Mouse (Mus musculus): ENCODE data around the gene Cfap61. TPM values are rescaled to one million over a fixed set of nuclear protein-coding genes. Genes with fewer than 3 reads are reported as not detected.
"Not testable (repeated sequence)": the region's sequence is repeated elsewhere in the genome, so short reads cannot be mapped to it uniquely, and the experiment has no call there.

The Cfap61 gene
- total RNA-seq, 2 experiments from 2014 or later = 3.5 to 3.6 TPM

GRCm38 (mm10) chr2:145903061-145903901, 31.3 kb upstream of the Cfap61 start:
- intact Hi-C loops (cut with DNase I) = loop anchor here (1.0 to 5.0 kb wide), 2 partner anchors 41 to 204 kb away; no protein-coding TSS in a partner anchor
- Histone ChIP-seq H3K27ac (peak overlapping the region; percentile 91), H3K4me3 (peak overlapping the region; percentile 97)
- DNase-seq (ENCODE audit: extremely low spot score in 1 of 2, low spot score in 2 of 2) = peak; percentile 91 to 94
- TF ChIP-seq CTCF (IDR thresholded peaks at IDR 0.05) = peak; percentile 75

DNA sequence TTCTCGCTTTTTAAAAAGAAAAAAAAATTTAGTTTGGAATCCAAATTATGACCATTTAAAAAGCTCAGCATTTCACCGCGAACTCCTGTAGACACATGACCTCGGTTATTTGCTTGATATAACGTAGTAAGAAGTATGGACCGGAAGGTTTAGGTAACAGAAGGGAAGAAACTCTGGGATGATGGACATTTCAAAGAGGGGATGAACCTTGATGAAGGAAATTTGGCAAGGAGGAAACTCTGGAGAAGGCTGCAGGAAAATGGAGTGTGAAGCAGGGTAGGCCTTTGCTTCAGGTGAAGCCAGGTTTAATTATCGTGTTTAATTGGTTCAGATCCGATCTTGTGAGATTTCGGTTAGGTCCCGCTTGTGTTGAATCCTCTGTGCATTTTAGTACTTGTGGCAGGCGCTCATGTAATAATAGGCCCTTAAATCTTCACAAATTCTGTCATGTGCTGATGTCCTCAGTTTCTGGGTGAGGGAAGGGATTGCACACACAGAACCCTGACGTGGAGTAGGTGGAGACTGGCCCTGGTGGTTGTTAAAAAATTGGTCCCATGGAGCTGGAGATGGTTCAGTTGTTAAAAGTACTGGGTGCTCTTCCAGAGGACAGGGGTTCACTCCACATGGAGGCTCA, 30.5 kb upstream of the Cfap61 start:
- intact Hi-C loops (cut with DNase I) = loop anchor here (1.0 to 5.0 kb wide), 2 partner anchors 42 to 205 kb away; no protein-coding TSS in a partner anchor
- Histone ChIP-seq H3K27ac (peak overlapping the region; percentile 91; the same call in 1 of the 2 replicates), H3K4me3 (peak overlapping the region; percentile 97)
- DNase-seq (ENCODE audit: extremely low spot score in 1 of 2, low spot score in 2 of 2) = no peak
- TF ChIP-seq CTCF (IDR thresholded peaks at IDR 0.05) = no peak

DNA sequence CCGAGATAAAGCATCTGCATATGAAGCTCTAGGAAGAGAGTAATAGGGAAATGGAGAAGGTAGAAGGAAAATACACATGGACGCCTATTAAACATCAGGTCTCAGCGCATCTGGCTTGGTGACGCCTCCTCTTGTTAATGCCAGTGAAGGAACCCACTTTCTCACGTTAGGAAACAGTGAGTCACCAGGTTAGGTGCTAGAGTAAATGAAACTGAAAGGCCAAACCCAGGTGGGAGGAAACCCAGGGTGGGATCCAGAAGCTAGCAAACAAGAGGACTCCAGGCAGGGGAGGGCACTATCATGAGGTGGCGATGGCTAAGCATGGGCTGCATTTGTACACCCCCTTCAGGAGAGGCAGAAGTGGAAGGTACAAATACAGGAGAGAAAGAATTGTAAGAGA, 29.4 kb upstream of the Cfap61 start:
- DNase-seq (ENCODE audit: extremely low spot score in 1 of 2, low spot score in 2 of 2) = no peak
- H3K4me3 ChIP-seq = no peak overlapping the region
- intact Hi-C loops (cut with DNase I) = no loop called here
- no peak for TF ChIP-seq CTCF (IDR thresholded peaks at IDR 0.05)
- no peak overlapping the region for H3K27ac ChIP-seq

DNA sequence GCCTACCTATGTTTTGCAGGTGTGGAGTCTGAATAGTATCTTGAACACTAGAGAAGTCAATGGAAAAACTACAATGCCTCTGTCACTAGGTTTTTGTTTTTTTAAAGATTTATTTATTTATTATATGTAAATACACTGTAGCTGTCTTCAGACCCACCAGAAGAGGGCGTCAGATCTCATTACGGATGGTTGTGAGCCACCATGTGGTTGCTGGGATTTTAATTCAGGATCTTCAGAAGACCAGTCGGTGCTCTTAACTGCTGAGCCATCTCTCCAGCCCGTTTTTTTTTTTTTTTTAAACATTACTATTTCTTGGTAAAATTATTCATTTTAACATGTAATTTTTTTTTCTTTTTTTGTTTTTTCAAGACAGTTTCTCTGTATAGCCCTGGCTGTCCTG, 28.7 kb upstream of the Cfap61 start:
- DNase-seq (ENCODE audit: extremely low spot score in 1 of 2, low spot score in 2 of 2); intact Hi-C loops (cut with DNase I); H3K4me3 ChIP-seq; H3K27ac ChIP-seq: not testable (repeated sequence)
- peak; percentile 54 for TF ChIP-seq CTCF (IDR thresholded peaks at IDR 0.05)

- intact Hi-C loops (cut with DNase I) = no loop called here
- Histone ChIP-seq H3K27ac (no peak overlapping the region), H3K4me3 (no peak overlapping the region)
- peak; percentile 51 for TF ChIP-seq CTCF (IDR thresholded peaks at IDR 0.05)
- DNase-seq (ENCODE audit: extremely low spot score in 1 of 2, low spot score in 2 of 2) = no peak
Observed at GRCm38 (mm10) chr2:145920941-145921650, 13.5 kb upstream of the Cfap61 start.

GRCm38 (mm10) chr2:145936975-145937374, 2.4 kb downstream of the Cfap61 start:
- no peak for TF ChIP-seq CTCF (IDR thresholded peaks at IDR 0.05)
- no peak for DNase-seq (ENCODE audit: extremely low spot score in 1 of 2, low spot score in 2 of 2)
- Histone ChIP-seq H3K27ac (no peak overlapping the region), H3K4me3 (no peak overlapping the region)
- intact Hi-C loops (cut with DNase I) = loop anchor here (5.0 to 10.0 kb wide), 2 partner anchors 575 to 1108 kb away; partner anchors contain the start of gene Ralgapa2

GRCm38 (mm10) chr2:145941403-145941802, 6.8 kb downstream of the Cfap61 start:
- H3K4me3 ChIP-seq = no peak overlapping the region
- intact Hi-C loops (cut with DNase I) = no loop called here
- no peak overlapping the region for H3K27ac ChIP-seq
- no peak for DNase-seq (ENCODE audit: extremely low spot score in 1 of 2, low spot score in 2 of 2)
- TF ChIP-seq CTCF (IDR thresholded peaks at IDR 0.05) = no peak

GRCm38 (mm10) chr2:145944286-145944685, 9.7 kb downstream of the Cfap61 start:
- no peak for DNase-seq (ENCODE audit: extremely low spot score in 1 of 2, low spot score in 2 of 2)
- intact Hi-C loops (cut with DNase I) = no loop called here
- no peak overlapping the region for H3K27ac ChIP-seq
- H3K4me3 ChIP-seq = no peak overlapping the region
- TF ChIP-seq CTCF (IDR thresholded peaks at IDR 0.05) = no peak

- no peak overlapping the region for H3K27ac ChIP-seq
- no peak for DNase-seq (ENCODE audit: extremely low spot score in 1 of 2, low spot score in 2 of 2)
- intact Hi-C loops (cut with DNase I) = no loop called here
- no peak for TF ChIP-seq CTCF (IDR thresholded peaks at IDR 0.05)
- no peak overlapping the region for H3K4me3 ChIP-seq
Observed at GRCm38 (mm10) chr2:145948402-145948954, 13.9 kb downstream of the Cfap61 start.

DNA sequence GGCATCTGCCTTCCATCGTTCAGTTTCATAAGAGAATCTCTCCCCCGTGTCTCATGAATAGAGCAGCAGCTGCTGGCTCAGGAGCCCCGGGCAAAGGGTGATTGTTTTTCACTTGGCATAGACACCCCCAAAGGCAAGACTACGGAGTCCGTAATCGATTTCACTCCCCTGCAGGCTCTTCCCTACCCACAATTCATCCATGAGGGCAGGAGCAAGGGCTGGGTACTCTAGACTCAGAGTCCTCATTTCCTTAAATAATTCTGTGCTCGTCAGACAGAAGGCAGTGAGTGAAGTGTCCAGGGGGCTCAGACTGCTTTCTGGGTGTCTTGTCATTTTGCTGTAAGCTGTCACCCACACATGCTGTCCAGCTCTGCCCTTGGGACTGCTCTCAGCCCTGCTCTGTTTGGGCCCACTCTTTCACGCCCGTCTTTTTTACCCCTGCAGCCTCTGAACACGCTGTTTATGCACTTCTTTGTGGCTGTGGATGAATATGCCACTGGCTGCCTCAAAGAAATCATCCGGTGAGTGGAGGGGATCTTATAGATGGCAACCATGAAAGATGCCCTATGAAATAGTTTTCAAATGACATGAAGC, 15.0 kb downstream of the Cfap61 start:
- TF ChIP-seq CTCF (IDR thresholded peaks at IDR 0.05) = no peak
- intact Hi-C loops (cut with DNase I) = no loop called here
- no peak for DNase-seq (ENCODE audit: extremely low spot score in 1 of 2, low spot score in 2 of 2)
- Histone ChIP-seq H3K4me3 (no peak overlapping the region), H3K27ac (no peak overlapping the region)

GRCm38 (mm10) chr2:145950239-145950638, 15.7 kb downstream of the Cfap61 start:
- no peak for TF ChIP-seq CTCF (IDR thresholded peaks at IDR 0.05)
- no peak overlapping the region for H3K27ac ChIP-seq
- no peak for DNase-seq (ENCODE audit: extremely low spot score in 1 of 2, low spot score in 2 of 2)
- intact Hi-C loops (cut with DNase I) = no loop called here
- H3K4me3 ChIP-seq = no peak overlapping the region
